Mouse (Mus musculus) splenic B cell, adult 2 months (primary cell): ENCODE measurements at regions not wholly inside any gene's neighbourhood (a gene's known extent, or its start where the extent isn't known, plus 50 kb on each side); places are given as distances from the start of the nearest gene placed in this dataset.

Experiments
- DNase-seq: peaks from one replicate; pipeline ENCODE4 v3.0.0-alpha.2; 2011; ENCODE audit warnings: low read depth, low spot score
- H3K27me3 ChIP-seq: 2 replicates; pipeline ENCODE4 v1.6.1; 2012; ENCODE audit warnings: mild to moderate bottlenecking, low read length, moderate library complexity, mixed read lengths; ENCODE audit not compliant: control insufficient read depth, poor library complexity, insufficient read depth, severe bottlenecking
- H3K36me3 ChIP-seq: 2 replicates; pipeline ENCODE4 v1.6.1; 2012; ENCODE audit warnings: mild to moderate bottlenecking, low read length, moderate library complexity, mixed read lengths; ENCODE audit not compliant: control insufficient read depth, poor library complexity, insufficient read depth, severe bottlenecking

DNA sequence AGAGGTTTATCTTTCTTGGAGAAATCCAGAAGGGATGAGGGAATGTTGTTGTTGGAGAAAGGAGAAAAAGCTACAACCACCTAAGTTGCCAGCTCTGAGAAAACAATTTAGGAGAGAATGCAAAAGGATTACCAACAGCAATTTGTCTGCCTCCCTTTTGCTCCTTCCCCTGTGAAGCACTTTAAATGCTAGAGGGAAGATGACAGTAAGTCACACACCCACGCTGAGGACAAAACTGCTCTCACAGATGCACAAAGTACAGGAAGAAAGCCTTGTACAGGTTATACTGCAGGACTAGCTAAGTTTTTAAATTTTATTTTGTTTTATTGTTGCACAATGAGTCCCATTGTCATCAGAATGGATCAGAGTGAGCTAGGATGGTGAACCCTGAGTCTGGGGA, 83.7 kb upstream of the Spdl1 start:
- DNase-seq: no peak
- H3K27me3 ChIP-seq: no peaks in the 10 kb centered on the region
- H3K36me3 ChIP-seq: no peaks in the 10 kb centered on the region

DNA sequence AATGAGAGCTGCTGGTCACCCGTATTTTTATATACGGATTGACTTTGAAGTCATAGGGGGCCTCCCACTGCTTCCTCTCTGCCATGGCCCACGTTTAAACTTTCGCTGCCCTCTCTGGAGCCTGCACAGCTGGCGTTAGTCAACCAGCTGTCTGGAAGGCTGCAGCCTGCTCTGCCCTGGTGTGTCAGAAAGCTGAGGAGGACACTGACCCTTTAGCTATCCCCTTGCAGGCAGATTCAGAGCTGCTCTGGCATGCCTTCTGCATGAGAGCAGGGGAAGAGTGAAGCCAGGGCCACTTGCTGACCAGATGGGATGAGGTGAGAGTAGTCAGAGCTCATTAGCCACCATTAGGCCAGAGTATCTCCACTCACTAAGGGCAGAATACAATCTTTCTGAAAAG, 76.4 kb upstream of the Spdl1 start:
- Histone ChIP-seq H3K27me3 (no peaks in the 10 kb centered on the region), H3K36me3 (no peaks in the 10 kb centered on the region)
- DNase-seq: no peak

DNA sequence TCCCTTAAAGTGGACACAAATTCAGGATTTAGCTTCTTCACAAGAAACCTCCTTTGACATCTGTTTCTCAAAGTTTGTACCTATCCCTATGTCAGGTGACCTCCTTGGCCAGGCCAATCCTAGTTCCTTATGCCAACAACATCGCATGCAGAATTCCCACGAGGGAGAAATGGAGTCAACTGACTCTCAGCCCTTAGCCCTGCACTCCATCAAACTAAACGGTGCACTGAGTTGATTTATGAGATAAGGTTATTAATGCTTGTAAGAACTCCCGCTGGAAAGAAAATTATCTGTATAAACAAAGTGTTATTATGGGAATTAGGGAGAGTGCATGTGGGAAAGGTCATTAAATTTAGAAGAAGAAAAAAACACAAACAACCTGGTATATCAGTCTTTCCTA, 70.8 kb upstream of the Spdl1 start:
- DNase-seq: no peak
- Histone ChIP-seq H3K36me3 (no peaks in the 10 kb centered on the region), H3K27me3 (no peaks in the 10 kb centered on the region)

DNA sequence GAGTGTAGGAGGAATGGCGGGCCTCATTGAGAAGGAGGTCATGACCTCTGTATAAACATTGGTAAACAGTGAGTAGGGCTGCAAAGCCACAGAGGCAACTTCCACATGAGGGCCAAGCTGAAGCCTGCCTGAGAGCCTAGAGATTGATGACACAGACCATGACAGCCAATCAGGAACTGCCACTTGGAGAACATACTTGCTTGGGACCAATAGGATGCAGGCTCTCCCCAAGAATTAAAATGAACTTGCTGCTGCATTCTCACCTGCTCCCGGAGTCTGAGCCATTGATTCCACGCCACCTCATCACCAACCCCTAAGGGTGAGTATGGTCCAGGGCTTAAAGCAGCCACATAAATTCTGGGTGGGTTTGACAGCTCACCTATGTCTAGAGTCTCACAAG, 66.0 kb upstream of the Spdl1 start:
- H3K36me3 ChIP-seq: no peaks in the 10 kb centered on the region
- no peaks in the 10 kb centered on the region for H3K27me3 ChIP-seq
- DNase-seq: peak; percentile 25

DNA sequence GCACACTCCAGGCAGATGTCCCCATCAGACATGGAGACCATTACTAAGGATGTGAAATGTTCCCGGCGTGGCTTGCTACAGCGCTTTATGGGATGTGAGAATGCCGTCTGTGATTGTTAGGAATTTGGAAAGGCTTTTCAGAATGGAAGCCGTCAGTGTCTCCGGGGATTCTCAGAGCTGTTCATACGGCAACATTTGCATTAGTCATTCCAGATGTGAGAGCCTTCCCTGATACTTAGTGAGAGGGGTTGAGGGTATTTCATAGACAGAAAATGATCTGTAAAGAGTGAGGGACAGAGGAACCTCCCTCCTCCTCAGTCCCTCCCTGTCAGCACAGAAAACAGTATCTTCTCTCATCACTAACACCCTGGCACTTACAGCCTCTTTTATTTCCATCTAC, 62.2 kb upstream of the Spdl1 start:
- no peaks in the 10 kb centered on the region for H3K27me3 ChIP-seq
- H3K36me3 ChIP-seq: no peaks in the 10 kb centered on the region
- DNase-seq: no peak

DNA sequence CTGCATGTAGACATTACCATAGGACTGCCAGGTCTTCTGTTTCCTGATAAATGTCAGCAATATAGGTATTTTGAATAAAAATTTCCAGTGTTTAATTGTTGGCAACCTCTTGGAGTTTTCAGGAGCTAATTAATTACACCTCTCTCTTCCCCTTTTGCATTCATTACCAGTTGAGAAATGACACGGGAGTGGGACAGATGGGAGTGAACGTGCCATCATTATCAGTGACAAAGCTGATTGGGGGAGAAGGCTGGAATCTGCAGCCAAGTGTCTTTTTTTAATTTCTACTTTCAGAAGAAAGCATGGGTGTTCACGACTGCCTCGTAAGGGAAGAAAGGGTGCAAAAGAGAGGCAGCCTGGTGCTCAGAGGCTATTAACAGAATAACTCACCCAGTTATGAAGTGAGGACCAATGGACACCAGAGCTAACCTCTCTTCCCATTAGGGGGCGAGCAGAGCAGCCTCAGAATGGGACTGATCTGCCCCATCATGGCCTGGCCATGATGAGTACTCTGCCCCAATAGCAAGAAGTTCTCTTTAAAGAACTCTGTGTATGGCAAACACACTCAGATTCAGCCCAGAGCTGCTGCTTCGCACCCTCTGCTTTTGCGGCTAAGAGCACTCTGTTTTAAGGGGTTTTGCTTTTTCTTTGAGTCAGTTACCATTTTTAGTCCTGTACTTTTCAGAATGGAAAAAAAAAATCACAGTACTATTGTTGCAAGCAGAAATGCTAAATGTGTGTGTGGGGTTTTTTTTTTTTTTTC, 55.1 kb upstream of the Spdl1 start:
- Histone ChIP-seq H3K36me3 (no peaks in the 10 kb centered on the region), H3K27me3 (no peaks in the 10 kb centered on the region)
- DNase-seq: no peak

DNA sequence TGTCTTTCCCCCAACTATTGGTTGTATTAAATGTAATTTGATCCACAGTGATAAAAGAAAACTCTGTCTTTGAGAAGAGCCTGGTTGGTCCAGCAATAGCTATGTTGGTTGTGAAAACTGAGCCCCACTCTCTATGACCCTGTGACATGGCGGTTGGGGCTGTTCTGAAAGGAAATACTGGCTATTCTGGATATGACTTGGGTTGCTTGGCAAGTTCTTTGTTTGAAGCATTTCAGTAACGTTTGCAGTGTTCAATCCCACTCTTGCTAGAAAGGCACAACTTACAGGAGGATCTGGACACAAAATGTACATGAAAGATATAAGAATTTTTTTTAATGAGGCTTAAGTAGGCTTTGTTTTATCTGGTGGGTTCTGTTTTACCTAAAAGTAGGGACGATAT, 54.1 kb upstream of the Spdl1 start:
- Histone ChIP-seq H3K36me3 (no peaks in the 10 kb centered on the region), H3K27me3 (no peaks in the 10 kb centered on the region)
- no peak for DNase-seq
